Mouse (Mus musculus) liver, embryonic 13.5 days (tissue): ENCODE data around the gene Hoxd4. TPM values are rescaled to one million over a fixed set of nuclear protein-coding genes. Genes with fewer than 3 reads are reported as not detected.

Experiments used
- ATAC-seq: fragments of 200-750 bp; cut with Nextera tagmentation; 2 replicates; pipeline ENCODE4 v1.8.0; 2017; ENCODE audit warnings: low read depth, mild to moderate bottlenecking, moderate number of reproducible peaks, moderate library complexity
- DNase-seq: peaks from one replicate; pipeline ENCODE4 v3.0.0; 2022
- H3K27ac ChIP-seq: fragments of 300-500 bp; sonication (generic); 2 replicates; pipeline ENCODE4 v1.5.1; 2015; ENCODE audit warnings: moderate library complexity, mild to moderate bottlenecking, inconsistent platforms
- H3K27me3 ChIP-seq: fragments of 300-500 bp; sonication (generic); 2 replicates; pipeline ENCODE4 v1.6.1; 2015; ENCODE audit warnings: mild to moderate bottlenecking, inconsistent platforms
- H3K36me3 ChIP-seq: fragments of 300-500 bp; sonication (generic); 2 replicates; pipeline ENCODE4 v1.6.1; 2015; ENCODE audit warnings: mild to moderate bottlenecking, inconsistent platforms
- H3K4me1 ChIP-seq: fragments of 300-500 bp; sonication (generic); replicated peaks from 2 replicates; pipeline ENCODE4 v1.6.1; 2015; ENCODE audit warnings: inconsistent platforms
- H3K4me2 ChIP-seq: fragments of 300-500 bp; sonication (generic); 2 replicates; pipeline ENCODE4 v1.6.1; 2015; ENCODE audit warnings: inconsistent platforms, mild to moderate bottlenecking, moderate library complexity
- H3K4me3 ChIP-seq: fragments of 300-500 bp; sonication (generic); replicated peaks from 2 replicates; pipeline ENCODE4 v1.5.1; 2015; ENCODE audit warnings: mild to moderate bottlenecking, inconsistent platforms
- H3K9ac ChIP-seq: fragments of 300-500 bp; sonication (generic); 2 replicates; pipeline ENCODE4 v1.6.1; 2015; ENCODE audit warnings: mild to moderate bottlenecking, inconsistent platforms
- H3K9me3 ChIP-seq: fragments of 300-500 bp; sonication (generic); replicated peaks from 2 replicates; pipeline ENCODE4 v1.6.1; 2016; ENCODE audit warnings: inconsistent platforms
- WGBS: fragments of 180-500 bp; shearing (Covaris S2); methylation state at CpG from one replicate; pipeline ENCODE4 v1.1.7; 2015; ENCODE audit not compliant: insufficient replicate concordance; 5-methylcytosine and 5-hydroxymethylcytosine counted together
- microRNA counts: library from miRNA; unstranded; fragments of <30 nt; microRNA quantifications from one replicate; lab custom pipeline; 2016
- microRNA-seq: library from miRNA; unstranded; fragments of <30 nt; microRNA quantifications from one replicate; pipeline ENCODE4, GENCODE M21; 2016
- polyA plus RNA-seq: library from polyadenylated mRNA; unstranded; fragments of >200 nt; fragmentation: Nextera tagmentation; extraction: Ambion mirVana; gene quantifications from 2 replicates; pipeline ENCODE4 v1.2.1, GENCODE M21; 2015

Hoxd4 gene
- polyA plus RNA-seq, 1 experiment from 2014 or later = not detected

DNA sequence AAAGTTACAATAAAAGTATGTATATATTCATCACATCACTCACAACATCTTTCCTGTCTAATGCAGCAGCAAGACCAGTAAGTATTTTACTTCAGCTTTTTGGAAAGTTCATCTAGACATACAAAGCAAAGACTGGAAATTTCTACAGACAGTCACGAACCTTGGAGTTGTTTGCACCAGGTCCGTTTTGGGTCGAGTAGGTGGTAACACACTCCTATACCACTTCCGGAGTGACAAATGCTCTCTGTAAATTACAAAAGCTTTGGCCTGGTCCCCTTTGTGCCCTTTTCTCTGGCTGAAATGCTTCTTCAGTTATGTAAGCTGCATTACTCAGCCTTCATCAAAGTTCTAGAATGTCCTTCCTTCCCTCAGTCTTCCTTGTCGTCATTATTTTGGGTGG, 42.0 kb downstream of the Hoxd4 start:
- Histone ChIP-seq H3K36me3 (no peaks in the 10 kb centered on the region), H3K4me3 (no peak overlapping the region), H3K4me1 (no peaks in the 10 kb centered on the region), H3K27ac (no peak overlapping the region), H3K9ac (no peak overlapping the region), H3K4me2 (no peak overlapping the region), H3K27me3 (peaks cover 93% of the 10 kb centered on the region), H3K9me3 (no peaks in the 10 kb centered on the region)
- DNase-seq = no peak
- no peak for ATAC-seq
- WGBS = 10% methylated on average over 5 of the region's 5 CpGs

DNA sequence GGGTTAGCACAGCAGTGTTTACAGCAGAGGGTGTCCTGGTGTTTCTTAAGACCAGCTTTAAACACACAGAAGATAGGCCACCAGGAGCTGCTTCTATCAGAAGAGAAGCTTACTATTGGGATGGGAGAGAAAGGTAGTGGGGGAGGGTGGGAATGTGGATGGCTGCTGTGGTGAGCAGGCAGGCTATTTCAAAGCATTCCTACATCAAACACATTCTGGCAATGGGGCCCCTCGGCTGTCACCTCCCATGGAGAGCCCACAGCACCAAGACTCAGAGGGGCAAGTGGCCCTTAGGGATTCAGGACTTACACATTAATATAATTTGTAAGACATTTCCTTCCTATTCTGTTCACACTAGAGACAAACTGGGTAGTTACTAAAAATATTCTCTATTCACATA, 48.4 kb downstream of the Hoxd4 start:
- Histone ChIP-seq H3K36me3 (no peaks in the 10 kb centered on the region), H3K4me2 (no peak overlapping the region), H3K27ac (no peak overlapping the region), H3K4me1 (peaks cover 8% of the 10 kb centered on the region; the same call in 1 of the 2 replicates), H3K4me3 (no peak overlapping the region), H3K27me3 (peaks cover 86% of the 10 kb centered on the region), H3K9ac (no peak overlapping the region), H3K9me3 (no peaks in the 10 kb centered on the region)
- WGBS = 12% methylated on average over 1 of the region's 1 CpGs
- ATAC-seq (no peak), DNase-seq (no peak)

DNA sequence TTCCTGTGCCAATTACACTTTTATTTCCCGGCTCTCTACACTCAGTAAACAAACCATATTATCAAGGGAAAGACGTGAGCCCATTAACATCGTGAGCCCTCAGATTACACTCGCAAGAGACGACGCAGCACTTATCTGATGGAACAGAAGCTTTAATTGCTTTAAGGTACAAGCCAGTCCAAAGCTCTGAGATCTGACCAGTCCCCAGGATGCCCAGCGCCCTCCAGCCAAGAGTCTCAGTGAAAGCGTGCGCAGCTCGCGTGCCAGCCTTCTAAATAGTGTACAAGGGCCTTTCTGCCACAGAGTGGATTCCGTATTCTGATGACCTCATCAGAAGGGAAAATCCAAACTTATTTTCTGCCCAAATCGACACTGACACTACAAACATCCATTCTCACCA, 50.2 kb downstream of the Hoxd4 start:
- Histone ChIP-seq H3K9me3 (no peaks in the 10 kb centered on the region), H3K9ac (no peak overlapping the region), H3K27ac (no peak overlapping the region), H3K36me3 (no peaks in the 10 kb centered on the region), H3K4me1 (peaks cover 8% of the 10 kb centered on the region; the same call in 1 of the 2 replicates), H3K27me3 (peaks cover 91% of the 10 kb centered on the region), H3K4me2 (no peak overlapping the region), H3K4me3 (no peak overlapping the region)
- no peak for DNase-seq
- WGBS = 4% methylated on average over 13 of the region's 13 CpGs
- ATAC-seq = no peak

DNA sequence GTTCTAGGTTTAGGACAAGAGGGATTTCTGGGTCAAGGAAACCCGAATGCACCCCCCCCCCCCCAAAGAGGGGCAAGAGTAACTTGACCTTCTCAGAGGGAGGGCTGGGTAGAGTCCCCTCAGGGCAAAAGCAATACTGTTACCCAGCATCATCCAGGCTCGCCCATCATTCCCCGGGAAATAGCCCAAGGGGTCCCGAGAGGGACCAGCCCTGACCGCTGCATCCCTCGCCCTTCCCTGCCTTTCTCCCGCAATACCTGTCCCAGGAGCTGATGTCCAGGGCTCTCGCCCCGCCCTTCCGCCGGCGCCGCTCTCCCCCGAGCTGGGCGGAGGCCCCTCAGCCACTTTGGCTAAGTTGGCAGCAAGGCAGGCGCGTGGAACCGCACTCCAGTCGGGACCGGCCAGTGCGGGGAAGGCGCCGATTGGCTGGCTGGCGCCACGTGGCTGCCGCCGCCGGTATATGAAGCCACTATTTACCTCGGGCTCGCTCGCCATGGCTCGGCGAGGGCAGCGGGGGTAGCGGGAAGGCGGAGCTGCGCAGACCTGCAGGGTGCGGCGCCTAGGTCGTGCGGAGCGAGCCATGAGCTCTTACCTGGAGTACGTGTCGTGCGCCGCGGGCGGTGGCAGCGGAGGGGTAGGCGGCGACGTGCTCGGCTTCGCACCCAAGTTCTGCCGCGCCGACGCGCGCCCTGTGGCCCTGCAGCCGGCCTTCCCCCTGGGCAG, 51.0 kb downstream of the Hoxd4 start, which contains the start of gene Hoxd1:
Gene Hoxd1 (plus strand): TSS at position 459 of the 723 bp plus-strand sequence.
- H3K4me2 ChIP-seq = peak within 1 kb of the TSS; percentile 60
- WGBS = under 1% methylated on average over 61 of the region's 61 CpGs
- DNase-seq (no peak), ATAC-seq (no peak)
- peaks cover 8% of the 10 kb centered on the region; the same call in 1 of the 2 replicates for H3K4me1 ChIP-seq
- H3K36me3 ChIP-seq = no peaks in the 10 kb centered on the region
- no peak within 1 kb of the TSS for H3K27ac ChIP-seq
- H3K9me3 ChIP-seq = no peaks in the 10 kb centered on the region
- H3K27me3 ChIP-seq = peaks cover 87% of the 10 kb centered on the region
- no peak within 1 kb of the TSS for H3K9ac ChIP-seq
- peak within 1 kb of the TSS; percentile 43 for H3K4me3 ChIP-seq

DNA sequence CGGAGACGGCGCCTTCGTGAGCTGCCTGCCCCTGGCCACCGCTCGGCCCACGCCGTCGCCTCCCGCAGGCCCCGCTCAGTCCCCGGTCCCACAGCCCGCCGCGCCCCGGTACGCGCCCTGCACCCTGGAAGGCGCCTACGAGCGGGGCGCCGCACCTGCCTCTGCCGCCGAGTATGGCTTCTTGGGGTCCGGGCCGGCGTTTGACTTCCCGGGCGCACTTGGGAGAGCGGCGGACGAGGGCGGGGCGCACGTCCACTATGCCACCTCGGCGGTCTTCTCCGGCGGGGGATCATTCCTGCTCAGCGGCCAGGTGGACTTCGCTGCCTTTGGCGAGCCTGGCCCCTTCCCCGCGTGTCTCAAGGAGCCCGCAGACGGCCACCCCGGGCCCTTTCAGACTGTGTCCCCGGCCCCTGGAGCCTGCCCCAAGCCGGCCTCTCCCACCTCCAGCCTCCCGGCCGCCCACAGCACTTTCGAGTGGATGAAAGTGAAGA, 51.6 kb downstream of the Hoxd4 start:
- WGBS = 2% methylated on average over 50 of the region's 53 CpGs
- H3K4me3 ChIP-seq = peak overlapping the region; percentile 43
- H3K27me3 ChIP-seq = peaks cover 83% of the 10 kb centered on the region
- no peak overlapping the region for H3K27ac ChIP-seq
- no peaks in the 10 kb centered on the region for H3K36me3 ChIP-seq
- peaks cover 8% of the 10 kb centered on the region; the same call in 1 of the 2 replicates for H3K4me1 ChIP-seq
- peak overlapping the region; percentile 60 for H3K4me2 ChIP-seq
- DNase-seq (no peak), ATAC-seq (no peak)
- no peaks in the 10 kb centered on the region for H3K9me3 ChIP-seq
- no peak overlapping the region for H3K9ac ChIP-seq

DNA sequence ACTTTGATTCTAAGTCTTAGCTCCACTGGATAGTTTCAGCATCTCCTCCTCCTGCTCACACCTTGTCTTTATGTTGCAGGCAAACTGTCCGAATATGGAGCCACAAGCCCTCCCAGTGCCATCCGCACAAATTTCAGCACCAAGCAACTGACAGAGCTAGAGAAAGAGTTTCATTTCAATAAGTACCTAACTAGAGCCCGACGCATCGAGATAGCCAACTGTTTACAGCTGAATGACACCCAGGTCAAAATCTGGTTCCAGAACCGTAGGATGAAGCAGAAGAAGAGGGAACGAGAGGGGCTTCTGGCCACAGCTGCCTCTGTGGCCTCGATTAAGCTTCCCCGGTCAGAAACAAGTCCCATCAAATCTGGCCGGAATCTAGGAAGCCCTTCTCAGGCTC, 52.2 kb downstream of the Hoxd4 start:
- Histone ChIP-seq H3K4me2 (no peak overlapping the region), H3K36me3 (no peaks in the 10 kb centered on the region), H3K27me3 (peaks cover 83% of the 10 kb centered on the region), H3K9ac (no peak overlapping the region), H3K9me3 (no peaks in the 10 kb centered on the region), H3K27ac (no peak overlapping the region), H3K4me1 (peaks cover 8% of the 10 kb centered on the region; the same call in 1 of the 2 replicates), H3K4me3 (no peak overlapping the region)
- DNase-seq (no peak), ATAC-seq (no peak)
- 42% methylated on average over 10 of the region's 10 CpGs for WGBS

DNA sequence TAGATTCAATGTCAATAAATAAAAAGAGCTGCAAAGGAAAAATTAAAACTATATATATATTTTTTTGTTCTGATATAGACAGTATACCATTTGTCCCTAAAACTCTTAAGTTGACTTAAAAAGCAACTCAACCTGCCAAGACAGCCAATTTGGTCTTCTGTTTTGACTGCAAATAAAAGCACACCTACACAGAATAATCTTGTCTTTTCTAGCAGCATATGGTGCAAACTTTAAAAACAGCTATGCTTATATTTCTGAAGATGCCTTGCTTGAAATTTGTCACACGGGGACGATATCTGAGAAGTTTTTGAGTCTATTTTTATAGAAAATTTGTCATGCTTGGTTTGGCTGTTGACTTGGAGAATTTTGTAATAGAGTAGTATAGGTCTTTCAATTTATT, 62.6 kb downstream of the Hoxd4 start:
- no peak overlapping the region for H3K9ac ChIP-seq
- H3K36me3 ChIP-seq = no peaks in the 10 kb centered on the region
- WGBS = 77% methylated on average over 2 of the region's 2 CpGs
- no peaks in the 10 kb centered on the region for H3K4me1 ChIP-seq
- ATAC-seq (no peak), DNase-seq (no peak)
- H3K27ac ChIP-seq = no peak overlapping the region
- H3K27me3 ChIP-seq = 0 out of 2 replicates have a peak, but pooled peaks cover 13% of the 10 kb centered on the region
- no peak overlapping the region for H3K4me3 ChIP-seq
- no peak overlapping the region for H3K4me2 ChIP-seq
- H3K9me3 ChIP-seq = no peaks in the 10 kb centered on the region

DNA sequence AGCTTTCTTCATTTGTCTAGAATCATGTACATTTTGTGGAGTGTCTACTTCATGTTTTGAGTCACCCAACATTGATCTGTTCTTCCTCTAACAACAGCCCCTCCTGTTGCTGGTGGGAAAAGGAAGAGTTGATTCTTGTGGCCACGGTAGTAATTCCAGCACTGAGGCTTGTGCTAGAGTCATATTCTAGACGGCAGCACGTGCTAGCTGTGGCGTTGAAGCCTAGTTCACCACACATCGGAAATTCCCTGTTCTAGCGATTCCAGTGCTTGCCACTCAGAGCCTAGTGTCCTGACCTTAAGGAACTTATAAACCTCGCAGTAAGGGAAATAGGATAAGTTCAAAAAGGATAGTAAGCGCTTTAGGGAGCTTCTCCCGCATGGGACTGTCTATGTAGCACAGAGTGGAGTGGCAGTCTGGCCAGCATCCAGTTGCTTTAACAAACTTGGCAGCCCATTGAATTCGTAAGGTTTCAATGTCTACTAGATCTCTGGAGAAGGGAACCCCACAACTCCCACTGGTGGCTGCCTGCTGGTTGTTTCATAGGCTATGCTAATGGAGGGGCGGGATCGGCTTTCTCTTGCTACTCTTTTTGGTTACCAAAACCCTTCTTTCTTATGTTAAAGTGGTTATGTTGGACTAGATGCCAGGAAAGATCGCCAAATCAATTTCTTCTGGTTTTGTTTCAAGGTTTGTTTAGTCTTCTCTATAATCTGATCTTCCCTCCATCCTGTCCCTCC, 66.0 kb downstream of the Hoxd4 start:
- H3K9ac ChIP-seq = no peak overlapping the region
- no peak overlapping the region for H3K4me2 ChIP-seq
- no peak for DNase-seq
- 0 out of 2 replicates have a peak, but pooled peaks cover 7% of the 10 kb centered on the region for H3K27me3 ChIP-seq
- 64% methylated on average over 13 of the region's 13 CpGs for WGBS
- H3K27ac ChIP-seq = no peak overlapping the region
- no peaks in the 10 kb centered on the region for H3K9me3 ChIP-seq
- no peaks in the 10 kb centered on the region for H3K36me3 ChIP-seq
- ATAC-seq = no peak
- no peaks in the 10 kb centered on the region for H3K4me1 ChIP-seq
- no peak overlapping the region for H3K4me3 ChIP-seq

MicroRNAs within 50 kb of the gene (microRNA counts, 519-probe panel; counts per million panel counts)
- 114 counts per million for microRNA mmu-miR-10b (lab: Ali Mortazavi, UCI)

Small RNAs within 50 kb of the gene (microRNA-seq; reads per million reads assigned to microRNA genes)
- gene Gm44463 (not detected), gene Mir10b (1,741 reads per million, percentile 81 among the genes with 10 or more reads in this experiment)

Other genes with a start within 250 kb of the Hoxd4 start
- 21.5 and 28.8 TPM in 2 replicates for gene Lnpk, start 132.5 kb upstream of the Hoxd4 start, polyA plus RNA-seq
- gene Evx2, start 52.4 kb upstream of the Hoxd4 start, polyA plus RNA-seq = not detected in 2 replicates
- gene Hoxd13, start 43.6 kb upstream of the Hoxd4 start, polyA plus RNA-seq = not detected in 2 replicates
- not detected in 2 replicates for gene Hoxd12, start 36.9 kb upstream of the Hoxd4 start, polyA plus RNA-seq
- gene Hoxd11, start 32.4 kb upstream of the Hoxd4 start, polyA plus RNA-seq = not detected in 2 replicates
- not detected in 2 replicates for gene Hoxd10, start 20.0 kb upstream of the Hoxd4 start, polyA plus RNA-seq
- gene Hoxd9, start 14.2 kb upstream of the Hoxd4 start, polyA plus RNA-seq = not detected in 2 replicates
- 0.08 and 0.10 TPM in 2 replicates for gene Hoxd8, start 7.3 kb upstream of the Hoxd4 start, polyA plus RNA-seq
- gene Hoxd3, start within 50 bp of the Hoxd4 start, polyA plus RNA-seq = 0.10 and 0.16 TPM in 2 replicates
- not detected in 2 replicates for gene Gm28230, start 14.8 kb downstream of the Hoxd4 start, polyA plus RNA-seq
- gene Hoxd1, start 51.1 kb downstream of the Hoxd4 start, polyA plus RNA-seq = not detected in 2 replicates
- 74.4 and 78.7 TPM in 2 replicates for gene Mtx2, start 113.9 kb downstream of the Hoxd4 start, polyA plus RNA-seq